Mouse (Mus musculus) liver, adult 2 months (tissue): Measurements from ENCODE around the gene Krt4.

Experiments used
- CTCF ChIP-seq: fragments of 200-500 bp; IDR thresholded peaks from 2 replicates; pipeline ENCODE4 v1.5.1; 2011; ENCODE audit warnings: low read depth, low read length, control low read depth
- POLR2A ChIP-seq: fragments of 200-500 bp; IDR thresholded peaks from 2 replicates; pipeline ENCODE4 v1.6.1; 2011; ENCODE audit warnings: low read length, control low read depth; ENCODE audit not compliant: insufficient read depth; ENCODE audit errors: extremely low read depth

DNA sequence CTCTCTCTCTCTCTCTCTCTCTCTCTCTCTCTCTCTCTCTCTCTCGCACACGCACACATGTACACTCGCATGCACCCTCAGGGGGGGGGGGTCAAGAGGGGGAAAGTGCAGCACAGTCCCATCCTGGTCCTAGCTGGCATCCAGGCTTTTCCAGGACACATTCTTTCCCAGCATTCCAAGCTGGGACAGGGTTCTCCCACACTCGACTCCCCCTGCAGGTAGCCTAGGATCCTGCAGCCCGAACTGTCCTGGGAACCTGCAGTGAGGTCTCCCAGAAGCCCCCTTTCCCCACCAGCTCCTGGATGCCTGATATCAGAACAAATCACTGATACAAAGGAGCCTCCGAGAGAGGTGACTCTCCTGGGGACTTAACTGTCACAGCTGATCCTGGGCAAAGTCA is 46.0 kb upstream of the Krt4 start:
- TF ChIP-seq CTCF, result peak; percentile 88
- no peak for TF ChIP-seq POLR2A
